Mouse (Mus musculus) T-helper 17 cell (primary cell): ENCODE measurements around the gene Chrm3.
"Not testable (repeated sequence)": the region's sequence is repeated elsewhere in the genome, so short reads cannot be mapped to it uniquely, and the experiment has no call there.

Experiments used
- in situ Hi-C, 2 experiments: fragments of 300-600 bp; cut with MboI, MseI; formaldehyde crosslinking; loops; 1 replicate in 1 of 2; 2 replicates in 1 of 2; pipeline ENCODE4 v1.15.1; 2025; ENCODE audit warnings: high pct_unique_total_duplicates in 2 of 2

The Chrm3 gene

DNA sequence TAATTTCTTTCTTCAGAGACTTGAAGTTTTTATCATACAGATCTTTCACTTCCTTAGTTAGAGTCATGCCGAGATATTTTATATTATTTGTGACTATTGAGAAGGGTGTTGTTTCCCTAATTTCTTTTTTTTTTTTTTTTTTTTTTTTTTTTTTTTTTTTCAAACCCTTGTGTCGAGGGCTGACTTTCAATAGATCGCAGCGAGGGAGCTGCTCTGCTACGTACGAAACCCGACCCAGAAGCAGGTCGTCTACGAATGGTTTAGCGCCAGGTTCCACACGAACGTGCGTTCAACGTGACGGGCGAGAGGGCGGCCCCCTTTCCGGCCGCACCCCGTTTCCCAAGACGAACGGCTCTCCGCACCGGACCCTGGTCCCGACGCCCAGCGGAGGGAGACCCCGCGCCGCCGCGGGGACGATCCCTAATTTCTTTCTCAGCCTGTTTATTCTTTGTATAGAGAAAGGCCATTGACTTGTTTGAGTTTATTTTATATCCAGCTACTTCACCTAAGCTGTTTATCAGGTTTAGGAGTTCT lies 526.4 kb downstream of the Chrm3 start:
- in situ Hi-C loops, result not testable (repeated sequence)

DNA sequence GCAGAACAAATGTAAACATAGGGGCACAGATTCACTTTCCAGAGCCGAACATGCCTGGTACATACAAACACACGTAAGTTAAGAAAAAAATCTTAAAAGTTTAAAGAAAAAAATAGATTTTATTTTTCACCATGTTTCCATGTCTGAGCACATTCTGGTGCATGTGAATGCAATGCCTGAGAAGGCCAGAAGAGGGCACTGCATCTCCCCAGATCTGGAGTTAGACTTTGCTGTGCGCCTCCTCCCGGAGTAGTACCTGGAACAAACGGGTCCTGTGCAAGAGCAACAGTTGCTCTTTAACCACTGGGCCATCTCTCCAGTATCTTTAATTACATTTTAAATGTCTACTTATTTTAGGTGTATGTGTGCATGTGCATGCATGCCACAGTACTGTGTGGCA lies 534.4 kb downstream of the Chrm3 start:
- in situ Hi-C loops, result loop anchor here in 1 of 2 experiments (10.0 kb wide), 1 partner anchor 611 kb away; no protein-coding TSS in a partner anchor
